Mouse (Mus musculus) monocyte, adult 2 months (primary cell): ENCODE data around the gene Zfp748.
A peak's percentile ranks its signal among the peaks of the same experiment; 100 is the strongest.

ENCODE experiments used
- DNase-seq, 2 experiments: peaks; one replicate each; pipeline ENCODE4 v3.0.0; 2022; ENCODE audit warnings: low spot score in 2 of 2, low read depth in 1 of 2

Gene Zfp748

DNA sequence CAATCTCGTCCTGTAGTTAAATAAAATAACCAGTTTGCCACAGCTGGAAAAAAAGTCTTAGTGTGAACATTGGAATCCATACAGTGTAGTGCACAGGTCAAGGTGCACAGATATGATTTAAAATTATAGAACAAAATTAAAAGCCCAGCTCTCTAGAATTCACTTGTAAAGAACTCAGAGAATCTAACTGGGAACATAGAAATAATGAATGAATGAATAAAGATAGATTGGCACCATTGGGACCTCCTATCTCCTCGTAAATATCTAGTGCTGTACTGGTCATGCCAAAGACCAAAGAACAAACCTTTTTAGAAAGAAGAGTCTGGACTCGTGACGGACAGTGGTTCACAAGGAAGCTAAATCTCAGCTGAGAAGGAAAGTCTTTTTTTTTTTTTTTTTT, at the start of gene Zfp748:
TSS of gene Zfp748 (minus strand) at position 101 of the 400 bp plus-strand sequence.
- no peak for DNase-seq

DNA sequence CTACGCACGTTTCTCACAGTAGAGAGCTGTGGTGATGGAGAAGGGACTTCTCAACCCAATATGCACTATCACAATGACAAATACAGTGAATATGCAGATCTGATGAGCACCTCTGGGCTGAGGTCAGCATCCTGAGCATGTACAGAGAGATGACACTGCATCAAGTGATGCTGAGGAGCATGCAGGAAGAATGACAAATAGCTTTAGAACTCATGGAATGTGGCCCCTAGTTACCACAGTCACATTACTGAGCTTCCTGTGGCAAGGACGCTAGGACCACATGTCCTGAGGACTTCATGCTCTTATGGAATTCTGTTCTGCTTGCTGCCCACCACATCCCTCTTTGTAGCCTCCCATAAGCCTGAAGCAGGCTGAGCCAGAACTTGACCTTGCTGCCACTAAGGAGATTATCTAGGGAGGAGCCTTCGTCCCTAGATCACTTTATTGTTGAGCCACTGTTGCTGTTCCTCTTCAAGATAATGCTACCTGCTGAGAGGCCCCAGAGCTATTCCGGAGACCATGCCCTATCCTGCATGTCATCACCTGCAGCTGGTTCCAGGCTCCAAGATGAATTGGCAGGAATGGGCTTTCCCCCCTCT, 19.1 kb upstream of the Zfp748 start:
- DNase-seq: no peak

DNA sequence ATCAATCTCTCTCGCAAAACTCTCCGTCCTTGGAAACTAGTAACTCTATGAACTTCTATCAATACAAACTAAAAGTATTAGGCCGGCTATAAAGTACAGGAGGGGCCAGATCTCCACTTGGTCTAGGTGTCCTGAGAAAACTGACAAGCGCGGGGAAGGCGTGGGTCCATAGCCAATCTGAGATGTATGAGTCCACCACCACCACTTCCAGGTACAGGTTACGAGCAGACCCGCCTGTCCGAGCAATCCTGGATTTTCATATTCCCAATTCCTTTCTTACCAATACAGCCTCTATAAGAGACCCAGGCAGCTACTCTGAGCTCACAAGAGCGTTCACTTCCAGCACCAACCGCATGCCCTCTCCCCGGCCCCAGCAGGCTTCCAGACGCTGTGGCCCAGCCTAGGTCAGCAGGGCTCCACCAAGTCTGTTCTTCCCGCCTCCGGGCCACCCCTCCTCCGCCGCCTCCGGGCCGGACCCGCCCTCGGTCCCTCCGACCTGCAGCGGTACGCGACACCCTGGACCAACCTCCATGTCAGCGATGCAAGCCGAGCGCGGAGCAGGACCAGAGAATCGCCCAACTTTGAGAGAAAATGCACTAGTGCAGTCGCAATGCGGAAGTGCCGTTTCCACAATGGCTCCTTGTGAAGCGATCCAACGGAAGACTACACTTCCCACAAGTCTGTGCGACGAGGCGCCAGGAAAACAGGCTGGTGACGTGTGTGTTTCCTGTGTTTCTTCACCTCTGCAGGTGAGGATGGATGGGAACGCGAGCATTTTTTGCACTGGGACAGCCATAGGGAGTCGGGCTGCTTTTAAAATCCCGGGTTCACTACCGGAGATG, 904 bp downstream of the Zfp748 start:
- peak; percentile 26 to 73 for DNase-seq

DNA sequence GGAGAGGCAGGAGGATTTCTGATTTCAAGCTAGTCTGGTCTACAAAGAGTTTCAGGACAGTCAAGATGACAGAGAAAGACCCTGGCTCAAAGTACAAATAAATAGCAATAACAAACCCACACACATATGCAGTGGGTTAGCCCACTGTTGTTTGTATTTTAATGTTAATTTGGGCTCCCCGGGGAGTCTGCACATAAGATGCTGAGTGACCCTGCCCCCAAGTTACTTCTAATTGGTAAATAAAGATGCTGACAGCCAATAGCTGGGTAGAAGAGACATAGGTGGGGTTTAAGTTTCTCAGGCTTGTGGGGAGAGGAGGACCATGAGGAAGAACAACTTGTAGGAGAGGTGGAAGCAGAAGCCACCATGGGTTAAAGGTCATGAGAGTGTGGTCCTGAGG, 7.7 kb downstream of the Zfp748 start:
- DNase-seq: no peak

DNA sequence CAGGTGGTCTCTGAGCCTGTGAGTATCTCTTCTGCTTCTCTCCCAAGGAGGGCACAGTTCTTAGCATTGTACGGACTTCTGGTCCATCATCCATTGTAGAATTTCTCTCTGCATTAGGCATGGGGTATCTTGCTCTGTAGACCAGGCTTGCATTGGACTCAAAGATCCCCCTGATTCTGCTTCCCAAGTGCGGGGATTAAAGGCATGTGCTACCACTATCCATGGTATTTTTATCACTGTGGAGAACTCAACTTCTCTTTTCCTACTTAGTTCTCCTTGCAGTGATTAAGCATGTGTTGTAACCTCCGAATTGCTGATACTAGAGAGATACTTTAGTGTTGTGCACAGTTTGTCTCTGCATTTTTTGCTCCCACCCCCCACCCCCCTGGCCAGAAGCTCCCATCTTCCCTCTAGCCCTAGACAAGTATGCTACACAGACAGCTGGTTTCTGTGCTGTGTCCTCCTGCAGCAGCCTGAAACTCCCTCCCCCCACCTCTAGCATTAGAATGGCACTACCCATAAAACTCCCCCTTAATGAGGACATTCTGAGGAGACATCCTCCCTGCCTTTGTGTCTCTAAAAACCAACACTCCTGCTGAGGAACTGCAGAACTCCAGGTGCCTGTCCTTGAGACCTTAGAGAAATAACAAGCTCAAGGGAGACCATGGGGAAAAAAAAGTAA, 26.4 kb downstream of the Zfp748 start:
- no peak for DNase-seq

DNA sequence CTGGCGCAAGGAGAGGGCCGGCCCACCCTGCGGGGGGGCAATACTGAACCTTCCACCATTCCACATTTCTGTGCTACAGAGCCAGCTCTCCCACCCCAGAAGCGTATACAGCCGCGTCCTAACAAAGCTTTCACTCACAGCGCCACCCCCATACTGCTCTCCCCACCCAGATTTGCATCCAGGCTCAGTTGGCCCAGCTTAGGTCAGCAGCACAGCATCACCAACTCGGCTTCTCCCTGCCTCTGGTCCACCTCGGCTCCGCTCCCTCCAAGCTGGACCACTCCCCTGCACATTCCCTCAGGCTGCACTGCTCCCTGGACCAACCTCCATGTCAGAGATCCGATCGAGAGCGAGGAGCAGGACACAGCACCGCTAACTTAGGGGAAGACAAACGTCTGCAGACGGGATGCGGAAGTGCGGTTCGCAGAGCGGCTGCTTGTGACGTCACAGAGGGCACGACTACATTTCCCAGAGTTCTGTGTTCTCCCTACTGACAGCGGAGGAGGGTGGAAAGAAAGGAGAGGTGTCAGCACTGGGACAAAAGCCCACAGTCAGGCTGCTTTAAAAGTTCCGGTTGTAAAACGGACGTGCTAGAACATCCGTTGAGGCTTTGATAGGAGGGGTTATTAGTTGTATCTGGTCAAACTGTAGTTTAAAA, 27.7 kb downstream of the Zfp748 start, which contains the start of the genes Gm26965 and Zfp87:
TSS of gene Gm26965 (minus strand) at position 399 of the 658 bp plus-strand sequence.
TSS of gene Zfp87 (minus strand) at position 425 of the 658 bp plus-strand sequence.
- peak; percentile 82 to 89 for DNase-seq

GRCm38 (mm10) chr13:67500908-67501307, 52.7 kb downstream of the Zfp748 start:
- DNase-seq: no peak

DNA sequence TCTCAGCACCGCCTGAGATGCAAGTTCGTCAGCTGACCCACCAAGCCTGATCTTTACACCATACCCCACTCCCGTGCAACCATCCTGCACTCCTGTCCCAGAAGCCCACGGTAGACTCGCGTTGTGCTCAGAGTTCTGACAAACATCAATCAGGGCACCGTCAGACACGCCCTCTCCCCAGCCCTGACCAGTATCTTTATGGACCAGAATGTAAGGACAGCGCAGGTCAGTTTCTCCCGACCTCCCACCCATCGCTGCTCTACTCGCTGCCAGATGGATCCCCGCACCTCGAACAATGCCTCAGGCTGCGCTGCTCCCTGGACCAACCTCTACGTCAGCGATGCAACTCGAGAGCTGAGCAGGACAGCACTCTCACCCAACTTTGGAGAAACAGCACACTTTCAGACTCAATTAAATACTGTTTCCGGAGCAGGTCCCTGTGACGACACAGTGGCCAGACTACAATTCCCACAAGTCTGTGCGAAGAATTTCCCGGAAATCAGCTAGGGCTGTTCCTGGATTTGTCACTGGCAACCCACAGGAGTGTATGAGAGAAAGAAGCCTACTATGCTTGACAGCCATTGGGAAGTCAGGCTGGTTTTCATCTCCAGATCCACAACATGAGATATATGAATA, 53.4 kb downstream of the Zfp748 start, which contains the start of gene Zfp58:
TSS of gene Zfp58 (minus strand) at position 472 of the 636 bp plus-strand sequence.
- peak; percentile 34 to 69 for DNase-seq

GRCm38 (mm10) chr13:67495631-67496030, 58.0 kb downstream of the Zfp748 start:
- DNase-seq: no peak
